Comparison of ENCODE assay signal across 9 mouse cellular contexts in the genomic region with DNA sequence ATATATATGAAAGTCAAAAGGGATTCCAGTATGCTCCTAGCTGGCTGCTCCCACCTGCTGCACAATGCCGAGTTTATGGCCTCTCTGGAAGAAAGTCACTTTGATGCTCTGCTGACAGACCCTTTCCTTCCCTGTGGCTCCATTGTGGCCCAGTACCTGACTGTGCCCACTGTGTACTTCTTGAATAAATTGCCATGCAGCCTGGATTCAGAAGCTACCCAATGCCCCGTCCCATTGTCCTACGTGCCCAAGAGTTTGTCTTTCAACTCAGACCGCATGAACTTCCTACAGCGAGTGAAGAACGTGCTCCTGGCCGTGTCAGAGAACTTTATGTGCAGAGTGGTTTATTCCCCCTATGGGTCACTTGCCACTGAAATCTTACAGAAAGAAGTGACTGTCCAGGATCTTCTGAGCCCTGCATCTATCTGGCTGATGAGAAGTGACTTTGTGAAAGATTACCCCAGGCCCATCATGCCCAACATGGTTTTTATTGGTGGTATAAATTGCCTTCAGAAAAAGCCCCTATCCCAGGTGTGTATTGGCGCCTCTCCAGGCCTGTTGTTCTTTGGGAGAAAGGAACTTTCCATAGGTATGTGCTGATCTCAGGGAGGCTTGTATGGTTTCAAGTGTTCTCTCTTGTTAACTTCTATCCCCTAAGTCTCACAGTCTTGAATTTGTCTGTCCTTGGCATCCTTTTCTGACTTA. TPM values are rescaled to one million over a fixed set of nuclear protein-coding genes. Genes with fewer than 3 reads are reported as not detected.
A peak's percentile ranks its signal among the peaks of the same experiment; 100 is the strongest.
DNase-seq lines count a peak whose midpoint lies in the region; ATAC-seq and TF ChIP-seq lines count a peak whose summit lies in the region.
"Had no signal": no experiment of that assay in that cellular context is flagged by ENCODE, and none has a peak within 500 bp of the region (broad histone marks: within the 10 kb centered on the region; RNA-seq: fewer than 3 reads in every experiment).

No protein-coding gene starts in this region.

- 54% methylated on average over 8 of the region's 8 CpGs for WGBS in lung, embryonic 14.5 days
- 61% methylated on average over 8 of the region's 8 CpGs for WGBS in forebrain, embryonic 11.5 days
- WGBS in hindbrain, embryonic 15.5 days = 63% methylated on average over 8 of the region's 8 CpGs

- peaks cover 60% of the 10 kb centered on the region for H3K9me3 ChIP-seq in lung, embryonic 14.5 days (ENCODE audit: low read depth, low read length)
- H3K9me3 ChIP-seq in forebrain, embryonic 11.5 days (ENCODE audit: control insufficient read depth, low read length) = peaks cover 58% of the 10 kb centered on the region
- peaks cover 59% of the 10 kb centered on the region for H3K9me3 ChIP-seq in hindbrain, embryonic 15.5 days

- 0 out of 2 replicates have a peak, but pooled peaks have one; percentile 3 for ATAC-seq in lung, embryonic 14.5 days (ENCODE audit: insufficient read depth)
- peak; percentile 16 for ATAC-seq in forebrain, embryonic 11.5 days (replicated peaks; ENCODE audit: low FRiP score)
- ATAC-seq in hindbrain, embryonic 15.5 days (ENCODE audit: low FRiP score, low read depth) = 0 out of 2 replicates have a peak, but pooled peaks have one; percentile 12

- H3K27me3 ChIP-seq in lung, embryonic 14.5 days (ENCODE audit: insufficient read depth, low read length) = no peaks in the 10 kb centered on the region
- no peaks in the 10 kb centered on the region for H3K27me3 ChIP-seq in forebrain, embryonic 11.5 days (ENCODE audit: control insufficient read depth, insufficient read depth, low read length)
- no peaks in the 10 kb centered on the region for H3K27me3 ChIP-seq in hindbrain, embryonic 15.5 days

- no peak overlapping the region for H3K4me3 ChIP-seq in lung, embryonic 14.5 days (ENCODE audit: low read depth, low read length)
- no peak overlapping the region for H3K4me3 ChIP-seq in forebrain, embryonic 11.5 days (ENCODE audit: low read depth, low read length)
- no peak overlapping the region for H3K4me3 ChIP-seq in hindbrain, embryonic 15.5 days
- no peak overlapping the region for H3K4me3 ChIP-seq in left cerebral cortex, adult 2 months

- TF ChIP-seq CTCF in lung, embryonic 14.5 days (IDR thresholded peaks at IDR 0.05; ENCODE audit: low read depth) = no peak
- TF ChIP-seq CTCF in left cerebral cortex, adult 2 months (IDR thresholded peaks at IDR 0.05) = no peak

- intact Hi-C loops in left cerebral cortex, adult 2 months (cut with DNase I) = no loop called here

- no peak overlapping the region for H3K4me2 ChIP-seq in lung, embryonic 14.5 days
- H3K4me2 ChIP-seq in forebrain, embryonic 11.5 days (ENCODE audit: low read depth, low read length, severe bottlenecking) = no peak overlapping the region
- H3K4me2 ChIP-seq in hindbrain, embryonic 15.5 days = no peak overlapping the region

- H3K9ac ChIP-seq in lung, embryonic 14.5 days = no peak overlapping the region
- no peak overlapping the region for H3K9ac ChIP-seq in forebrain, embryonic 11.5 days (ENCODE audit: low read length)
- H3K9ac ChIP-seq in hindbrain, embryonic 15.5 days = no peak overlapping the region

- DNase-seq in lung, embryonic 14.5 days = peak; percentile 20
- no peak for DNase-seq in lung, postnatal 14 days
- peak; percentile 55 for DNase-seq in forebrain, embryonic 11.5 days (ENCODE audit: low spot score)
- peak; percentile 14 for DNase-seq in skeletal muscle tissue, adult 2 months (ENCODE audit: low read depth, low spot score)
- no peak for DNase-seq in urinary bladder, postnatal 25 days (ENCODE audit: low spot score)
- DNase-seq in left cerebral cortex, adult 2 months (ENCODE audit: extremely low spot score in 1 of 2, low spot score in 2 of 2) = no peak
- DNase-seq in left cerebral cortex, adult 8-10 months (ENCODE audit: low spot score in 2 of 2) = no peak

- H3K27ac ChIP-seq in lung, embryonic 14.5 days (ENCODE audit: low read depth) = no peak overlapping the region
- H3K27ac ChIP-seq in forebrain, embryonic 11.5 days (ENCODE audit: low read depth, low read length) = no peak overlapping the region
- no peak overlapping the region for H3K27ac ChIP-seq in hindbrain, embryonic 15.5 days (replicated peaks)
- no peak overlapping the region for H3K27ac ChIP-seq in left cerebral cortex, adult 2 months

- no peaks in the 10 kb centered on the region for H3K4me1 ChIP-seq in lung, embryonic 14.5 days (ENCODE audit: insufficient read depth)
- no peaks in the 10 kb centered on the region for H3K4me1 ChIP-seq in forebrain, embryonic 11.5 days (replicated peaks; ENCODE audit: control insufficient read depth, insufficient read depth, low read length)
- H3K4me1 ChIP-seq in hindbrain, embryonic 15.5 days (replicated peaks) = no peaks in the 10 kb centered on the region

- H3K36me3 ChIP-seq in lung, embryonic 14.5 days (ENCODE audit: insufficient read depth) = no peaks in the 10 kb centered on the region
- no peaks in the 10 kb centered on the region for H3K36me3 ChIP-seq in forebrain, embryonic 11.5 days (ENCODE audit: control insufficient read depth, insufficient read depth, low read length)
- no peaks in the 10 kb centered on the region for H3K36me3 ChIP-seq in hindbrain, embryonic 15.5 days

RNA-seq across cellular contexts. Expression of gene Ugt1a1, which starts 0.7 kb away (rescaled TPM):
- polyA plus RNA-seq in lung, embryonic 14.5 days (2014; fragmentation: Nextera tagmentation; extraction: Ambion mirVana) = 0.16 TPM in 1 of 2 replicates, not detected in the other
- not detected in 2 replicates for polyA plus RNA-seq in forebrain, embryonic 11.5 days (2014; fragmentation: Nextera tagmentation; extraction: Ambion mirVana)
- polyA plus RNA-seq in hindbrain, embryonic 15.5 days (2015; fragmentation: Nextera tagmentation; extraction: Ambion mirVana) = not detected in 2 replicates
- under 1 TPM in 1 of 2 experiments, not detected in 1; 0.32 TPM for total RNA-seq in left cerebral cortex, adult 2 months (2021)
- under 1 TPM in 1 of 4 experiments, not detected in 3; 0.26 TPM for total RNA-seq in left cerebral cortex, adult 8-10 months (2022)

RNA-seq across cellular contexts. Expression of gene Dnajb3, which starts 6.9 kb away (rescaled TPM):
- 6.2 and 8.2 TPM in 2 replicates for polyA plus RNA-seq in lung, embryonic 14.5 days (2014; fragmentation: Nextera tagmentation; extraction: Ambion mirVana)
- polyA plus RNA-seq in forebrain, embryonic 11.5 days (2014; fragmentation: Nextera tagmentation; extraction: Ambion mirVana) = 11.5 and 12.5 TPM in 2 replicates
- polyA plus RNA-seq in hindbrain, embryonic 15.5 days (2015; fragmentation: Nextera tagmentation; extraction: Ambion mirVana) = 13.2 and 13.5 TPM in 2 replicates
- total RNA-seq in left cerebral cortex, adult 2 months (2021) = 1 to 10 TPM; 1.8 to 1.9 TPM
- total RNA-seq in left cerebral cortex, adult 8-10 months (2022) = 1 to 10 TPM; 1.2 to 3.1 (median 2.2) TPM

RNA-seq across cellular contexts. Expression of gene Ugt1a2, which starts 12.1 kb away (rescaled TPM):
- not detected in 2 replicates for polyA plus RNA-seq in lung, embryonic 14.5 days (2014; fragmentation: Nextera tagmentation; extraction: Ambion mirVana)
- polyA plus RNA-seq in forebrain, embryonic 11.5 days (2014; fragmentation: Nextera tagmentation; extraction: Ambion mirVana) = 0.20 TPM in 1 of 2 replicates, not detected in the other
- not detected in 2 replicates for polyA plus RNA-seq in hindbrain, embryonic 15.5 days (2015; fragmentation: Nextera tagmentation; extraction: Ambion mirVana)
- not detected for total RNA-seq in left cerebral cortex, adult 2 months (2021)
- not detected for total RNA-seq in left cerebral cortex, adult 8-10 months (2022)
- total RNA-seq: gastrocnemius, postnatal 4 days had no signal

RNA-seq across cellular contexts. Expression of gene Mroh2a, which starts 14.3 kb away (rescaled TPM):
- polyA plus RNA-seq in lung, embryonic 14.5 days (2014; fragmentation: Nextera tagmentation; extraction: Ambion mirVana) = 2.1 and 2.7 TPM in 2 replicates
- 2.5 and 3.0 TPM in 2 replicates for polyA plus RNA-seq in forebrain, embryonic 11.5 days (2014; fragmentation: Nextera tagmentation; extraction: Ambion mirVana)
- polyA plus RNA-seq in hindbrain, embryonic 15.5 days (2015; fragmentation: Nextera tagmentation; extraction: Ambion mirVana) = 0.57 and 0.76 TPM in 2 replicates
- under 1 TPM in 1 of 2 experiments, not detected in 1; 0.19 TPM for total RNA-seq in left cerebral cortex, adult 2 months (2021)
- under 1 TPM in 3 of 4 experiments, not detected in 1; 0.07 to 0.40 (median 0.18) TPM for total RNA-seq in left cerebral cortex, adult 8-10 months (2022)

RNA-seq across cellular contexts. Expression of gene Ugt1a5, which starts 46.7 kb away (rescaled TPM):
- polyA plus RNA-seq in lung, embryonic 14.5 days (2014; fragmentation: Nextera tagmentation; extraction: Ambion mirVana) = 0.08 TPM in 1 of 2 replicates, not detected in the other
- polyA plus RNA-seq in forebrain, embryonic 11.5 days (2014; fragmentation: Nextera tagmentation; extraction: Ambion mirVana) = not detected in 2 replicates
- not detected in 2 replicates for polyA plus RNA-seq in hindbrain, embryonic 15.5 days (2015; fragmentation: Nextera tagmentation; extraction: Ambion mirVana)
- under 1 TPM in 1 of 2 experiments, not detected in 1; 0.34 TPM for total RNA-seq in left cerebral cortex, adult 2 months (2021)
- under 1 TPM in 1 of 4 experiments, not detected in 3; 0.17 TPM for total RNA-seq in left cerebral cortex, adult 8-10 months (2022)

Comparison
In these comparisons a context has a peak if more than half of its experiments do, and no peak if none do; other contexts are left out.
1. DNase-seq: peak in lung, embryonic 14.5 days (single experiment), forebrain, embryonic 11.5 days (single experiment) and skeletal muscle tissue, adult 2 months (single experiment); none in lung, postnatal 14 days (single experiment), urinary bladder, postnatal 25 days (single experiment), left cerebral cortex, adult 2 months (0 of 2) and left cerebral cortex, adult 8-10 months (0 of 2).
2. Peak in every context shown above with its lines, with median percentiles within 50 percentile points of each other: ATAC-seq.